Mouse (Mus musculus) ovary, postnatal 10 days (tissue): ENCODE data around the gene Abhd12.
"Not testable (repeated sequence)": the region's sequence is repeated elsewhere in the genome, so short reads cannot be mapped to it uniquely, and the experiment has no call there.

Source experiments
- DNase-seq: peaks from one replicate; pipeline ENCODE4 v3.0.0; 2022; ENCODE audit warnings: low spot score

Abhd12 gene

DNA sequence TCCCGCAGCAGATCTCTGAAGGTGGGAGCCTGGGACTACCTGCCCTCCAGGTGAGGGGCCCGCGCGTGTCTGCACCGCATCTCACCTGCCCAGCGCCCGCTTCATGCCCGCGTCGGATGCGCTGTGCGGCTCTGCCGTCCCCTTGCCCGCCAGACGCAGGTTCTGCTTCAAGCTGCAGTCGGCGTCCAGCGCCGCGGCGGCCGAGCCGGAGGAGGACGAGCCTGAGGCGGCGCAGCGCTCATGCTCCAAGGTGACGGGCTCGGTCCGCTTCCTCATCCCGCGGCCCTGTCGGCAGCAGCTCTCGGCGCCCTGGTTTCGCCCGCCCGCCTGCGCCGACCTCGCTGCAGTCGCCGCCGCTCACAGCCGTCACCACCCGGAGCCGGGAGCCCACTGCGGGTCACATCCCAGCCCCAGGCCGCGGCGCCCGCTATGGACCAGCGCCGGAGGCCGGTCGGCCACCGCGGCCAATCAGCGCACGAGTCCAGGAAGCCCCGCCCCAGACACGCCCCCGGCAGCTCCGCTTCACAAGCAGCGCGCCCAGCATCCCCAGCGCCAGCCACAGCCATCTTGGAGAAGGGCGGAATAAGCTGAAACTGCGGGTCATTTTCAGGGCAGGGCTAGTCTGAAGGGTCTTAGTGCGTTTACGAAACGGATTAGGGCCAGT, at the start of gene Abhd12:
Gene Abhd12, minus strand, starts transcription at position 470 of the 664 bp plus-strand sequence.
- peak; percentile 91 for DNase-seq

DNA sequence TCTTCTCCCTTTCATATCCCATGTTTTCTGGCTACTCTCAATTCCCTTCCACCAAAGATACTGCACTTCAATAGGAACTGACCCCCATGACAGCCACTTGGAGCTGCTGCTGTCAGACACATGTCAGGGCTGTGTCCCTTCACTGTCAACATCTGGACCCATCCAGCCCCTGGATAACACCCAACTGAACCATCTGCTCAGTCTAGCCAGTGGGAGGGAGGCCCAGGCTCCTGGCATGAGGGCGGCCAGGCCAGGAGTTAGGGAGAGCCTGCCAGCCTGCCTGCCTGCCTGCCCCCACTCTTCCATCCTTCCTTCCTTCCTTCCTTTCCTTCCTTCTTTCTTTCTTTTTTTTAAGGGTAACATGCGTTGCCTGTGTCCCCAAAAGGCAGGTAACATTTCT, 46.7 kb upstream of the Abhd12 start:
- DNase-seq: no peak

DNA sequence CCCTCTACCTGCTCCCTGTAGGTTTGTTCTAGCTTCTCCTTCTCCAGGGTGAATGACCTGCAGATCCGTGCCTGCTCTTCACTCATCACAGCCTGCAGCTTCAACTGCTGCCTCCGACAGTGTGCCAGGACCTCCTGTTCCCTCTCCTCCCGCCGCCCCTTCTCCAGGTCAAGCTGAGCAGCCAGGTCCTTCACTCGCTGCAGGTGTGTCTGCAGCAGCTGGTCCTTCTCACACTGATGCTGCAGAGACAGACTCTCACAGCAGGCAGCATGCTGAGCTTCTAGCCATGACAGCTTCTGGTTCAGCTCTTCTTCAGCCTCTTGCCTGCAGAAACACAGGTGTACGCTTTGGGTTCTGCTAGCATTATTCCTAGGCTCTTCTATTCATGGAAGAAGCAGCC, 45.5 kb upstream of the Abhd12 start:
- no peak for DNase-seq

DNA sequence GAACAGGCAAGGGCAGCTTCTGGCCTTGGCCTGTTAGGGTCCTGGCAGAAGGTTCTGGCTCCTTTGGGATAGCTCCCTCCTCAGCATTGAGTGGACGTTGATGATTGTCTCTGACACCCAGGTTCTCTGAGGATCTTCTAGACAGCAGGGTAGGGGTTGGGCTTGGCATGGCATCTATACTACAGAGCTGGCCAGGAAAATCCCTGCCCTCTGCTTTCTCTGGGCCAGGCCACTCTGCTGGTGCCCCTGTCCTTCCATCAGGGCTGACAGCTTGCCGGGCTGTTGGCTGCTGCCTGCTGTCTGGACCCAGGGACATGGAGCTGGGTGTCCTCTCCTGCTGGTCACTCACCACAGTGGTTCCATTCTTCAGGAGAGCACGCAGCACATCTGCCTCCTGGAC, 45.1 kb upstream of the Abhd12 start:
- DNase-seq: no peak

DNA sequence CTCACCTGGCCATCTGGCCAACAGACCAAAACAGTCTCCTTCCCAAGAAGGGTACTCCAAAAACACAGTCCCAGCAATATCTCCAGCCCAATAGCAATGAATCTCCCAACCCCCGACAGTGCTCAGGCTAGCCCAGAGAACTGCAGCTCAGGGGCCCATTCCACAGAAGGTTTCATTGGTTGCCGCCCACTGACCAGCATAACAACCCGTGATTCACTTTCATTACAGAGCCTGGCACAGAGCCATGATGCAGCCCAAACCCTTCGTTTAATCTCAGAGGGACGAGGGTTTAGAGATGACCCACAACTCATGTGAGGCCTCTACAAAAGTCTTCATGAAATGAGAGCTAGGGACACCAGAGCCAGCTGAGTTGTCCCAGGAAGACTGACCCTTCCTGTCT, 44.2 kb upstream of the Abhd12 start:
- DNase-seq: no peak

DNA sequence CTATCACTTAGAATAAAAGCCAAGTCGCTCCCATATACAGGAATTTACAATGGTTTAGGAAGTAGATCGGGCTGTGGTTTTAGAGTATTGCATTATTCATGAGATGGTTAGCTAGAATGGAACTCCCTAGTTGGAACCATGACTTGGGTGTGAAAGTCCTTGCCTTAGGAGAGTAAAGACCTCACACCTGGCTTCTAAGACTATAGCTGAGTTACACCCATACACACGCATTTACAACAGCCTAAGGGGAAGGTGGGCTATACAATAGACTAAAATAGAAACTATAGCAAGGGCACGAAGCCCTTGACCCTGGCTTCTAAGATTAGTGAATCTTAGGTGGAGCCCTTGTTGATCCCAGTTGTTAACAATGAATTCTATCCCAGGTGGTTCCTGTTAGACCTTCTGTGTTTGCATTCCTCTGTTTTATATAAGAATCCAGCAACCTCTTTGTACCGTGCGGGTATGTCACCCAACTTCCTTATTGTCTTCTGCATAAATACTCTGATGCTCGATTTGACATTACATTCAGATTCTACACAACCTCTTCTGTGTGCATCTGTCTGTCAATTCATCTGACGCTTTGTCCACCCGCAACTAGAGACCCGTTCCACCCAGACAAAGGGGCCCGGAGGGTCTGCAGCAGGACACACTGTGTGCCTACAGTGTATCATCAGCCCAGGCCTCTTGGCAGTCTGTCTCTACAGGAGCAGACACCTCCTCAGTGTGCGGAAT, 43.5 kb upstream of the Abhd12 start:
- DNase-seq: not testable (repeated sequence)

DNA sequence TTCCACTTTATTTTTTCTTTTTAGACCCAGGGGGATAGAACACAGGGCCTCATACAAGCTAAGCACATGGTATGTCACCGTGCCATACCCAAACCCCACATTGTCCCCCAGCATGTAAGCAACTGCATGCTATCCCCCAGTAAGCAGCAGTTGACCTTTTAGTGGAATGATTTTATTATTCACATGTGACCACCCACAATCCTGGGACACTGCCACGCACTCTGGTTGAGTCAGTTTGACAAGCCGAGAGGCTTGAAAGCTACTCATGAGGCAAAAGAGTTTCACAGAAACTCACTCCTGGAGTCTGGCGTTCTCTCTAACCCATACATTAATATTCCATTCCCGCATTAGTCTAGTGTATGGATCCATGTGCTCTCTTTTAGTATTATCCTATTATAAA, 42.8 kb upstream of the Abhd12 start:
- not testable (repeated sequence) for DNase-seq

DNA sequence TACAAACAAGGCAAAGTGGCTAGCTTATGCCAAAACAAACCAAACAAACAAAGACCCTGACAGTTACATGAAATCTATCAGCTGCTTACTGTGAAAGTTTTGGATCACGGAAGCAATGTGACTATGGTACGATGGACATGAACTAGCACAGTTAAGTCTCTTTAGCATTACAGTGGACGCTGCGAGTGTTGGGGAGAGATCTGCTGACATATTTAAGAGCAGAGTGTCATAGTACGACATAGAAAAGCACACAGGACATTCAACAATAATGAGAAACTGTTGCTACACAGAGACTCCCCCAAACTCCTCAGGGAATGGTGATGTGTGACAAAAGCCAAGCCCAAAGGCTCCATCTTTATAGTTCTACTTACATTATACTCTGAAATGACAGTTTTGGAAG, 39.5 kb upstream of the Abhd12 start:
- no peak for DNase-seq

DNA sequence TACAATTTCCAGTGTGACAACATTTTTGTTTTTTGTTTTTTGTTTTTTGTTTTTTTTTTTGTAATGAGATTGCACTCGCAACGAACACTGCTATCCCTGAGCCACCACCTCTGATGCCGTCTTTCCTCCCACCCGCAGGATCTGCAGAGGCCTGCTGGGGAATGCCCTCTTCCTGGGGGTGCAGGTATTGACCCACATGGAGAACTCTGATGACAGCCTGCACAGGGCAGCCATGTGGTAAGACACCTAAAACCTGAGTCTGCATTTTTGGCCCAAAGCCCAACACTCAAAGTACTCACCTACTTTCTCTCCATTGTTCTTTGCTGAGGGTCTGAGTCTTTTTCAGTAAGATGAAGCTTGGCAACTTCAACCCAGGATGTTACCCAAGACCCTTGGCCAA, 30.1 kb upstream of the Abhd12 start:
- DNase-seq: no peak

DNA sequence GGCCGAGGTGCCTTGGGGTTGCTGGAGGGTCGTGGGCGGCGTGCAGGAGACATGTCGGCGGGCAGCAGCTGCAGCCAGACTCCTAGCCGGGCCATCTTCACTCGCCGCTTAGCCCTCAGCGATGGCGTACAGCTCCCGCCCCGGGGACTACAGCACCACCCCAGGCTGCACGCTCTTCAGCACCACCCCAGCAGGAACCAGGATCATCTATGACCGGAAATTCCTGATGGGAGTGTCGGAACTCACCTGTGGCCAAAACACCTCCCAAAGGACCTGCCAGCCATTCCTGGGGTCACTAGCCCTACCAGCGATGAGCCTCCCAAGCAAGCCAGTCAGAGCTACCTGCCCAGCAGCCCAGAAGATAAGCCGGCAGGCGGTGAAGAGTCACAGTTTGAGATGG, 28.9 kb upstream of the Abhd12 start:
- DNase-seq: no peak

DNA sequence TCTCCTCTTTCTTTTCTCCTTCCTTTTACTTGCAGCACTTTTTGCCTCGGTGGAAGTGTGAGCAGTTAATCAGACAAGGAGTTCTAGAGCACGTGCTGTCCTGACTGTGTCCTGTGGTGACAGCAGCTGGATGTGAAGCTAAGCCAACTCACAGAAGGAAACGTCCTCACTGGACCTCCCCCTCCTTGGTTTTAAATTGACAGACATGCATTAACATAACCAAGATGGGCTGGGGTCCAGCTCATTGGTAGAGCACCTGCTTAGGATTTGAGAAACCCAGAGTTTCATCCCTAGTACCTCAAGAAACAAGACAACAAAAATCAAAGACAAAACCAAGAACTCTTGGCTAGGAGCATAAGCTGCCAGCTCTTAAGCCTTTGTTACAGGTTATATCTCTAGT, 26.3 kb upstream of the Abhd12 start:
- DNase-seq: no peak

DNA sequence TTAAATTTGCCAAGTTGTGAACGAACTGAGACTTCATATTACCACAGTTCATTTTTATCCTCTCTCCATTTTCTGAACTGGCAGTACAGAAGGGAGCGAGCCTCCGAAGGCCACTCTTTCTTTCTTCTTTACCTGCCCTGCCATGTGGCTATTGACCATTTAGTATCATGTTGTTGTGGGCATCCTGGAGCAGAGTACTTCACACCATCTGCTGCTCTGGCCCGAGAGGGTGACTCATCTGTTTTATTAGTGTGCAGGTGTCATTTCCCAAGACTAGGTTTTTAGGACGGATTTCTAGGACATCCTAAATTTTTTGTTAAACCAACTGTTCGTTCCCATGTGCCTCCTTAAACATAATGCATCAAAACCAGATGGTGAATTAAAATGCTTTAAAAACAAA, 24.6 kb upstream of the Abhd12 start:
- no peak for DNase-seq

DNA sequence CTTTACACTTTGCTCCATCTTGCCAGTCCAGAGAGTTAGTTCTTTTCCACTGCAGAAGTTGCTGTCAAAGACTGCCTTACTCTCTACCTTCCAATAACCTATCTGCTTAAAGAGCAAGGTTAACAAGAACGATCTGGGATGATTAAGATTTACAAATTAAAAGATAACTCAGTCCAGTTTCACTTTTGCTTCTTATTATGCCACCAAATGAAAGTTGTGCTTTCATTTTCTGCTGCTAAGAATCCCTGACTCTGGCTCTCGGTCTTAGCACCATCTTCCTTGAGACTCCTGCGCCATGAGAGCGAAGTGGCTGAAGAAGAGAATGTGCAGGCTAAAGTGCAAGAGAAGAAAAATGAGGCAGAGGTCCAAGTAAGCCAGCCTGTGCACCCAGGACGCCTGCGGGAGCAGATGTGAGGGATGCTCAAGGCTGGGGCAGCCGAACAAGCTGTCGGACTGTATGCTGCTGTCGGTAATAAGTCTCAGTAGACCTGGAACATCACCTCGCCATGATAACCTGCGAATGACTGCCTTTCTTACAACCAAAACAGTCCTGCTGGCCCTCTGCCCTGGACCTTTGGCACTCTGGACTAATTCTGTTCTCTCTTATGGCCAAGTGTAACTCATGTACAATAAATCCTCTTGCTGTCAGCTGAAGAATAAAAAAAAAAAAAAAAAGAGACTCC, 22.6 kb upstream of the Abhd12 start:
- no peak for DNase-seq

DNA sequence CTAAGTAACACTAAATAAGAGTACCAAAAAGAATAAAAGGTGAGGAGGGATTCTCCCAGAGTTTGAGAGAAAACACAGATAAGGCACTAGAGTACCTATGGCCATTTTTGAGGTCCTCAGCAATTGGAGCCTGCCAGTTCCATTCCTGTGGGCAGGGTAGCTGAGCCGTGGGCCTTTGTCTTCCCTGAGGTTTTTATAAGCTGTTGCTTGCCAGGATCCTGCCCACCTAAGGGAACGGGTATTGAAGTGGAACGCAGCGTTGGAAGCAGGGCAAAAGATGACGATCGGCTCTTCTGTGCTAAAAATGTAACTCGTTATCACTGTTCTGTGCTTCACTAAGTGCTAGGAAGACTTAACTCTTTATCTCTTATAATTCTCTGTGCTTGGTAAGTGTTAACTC, 19.0 kb upstream of the Abhd12 start:
- no peak for DNase-seq

DNA sequence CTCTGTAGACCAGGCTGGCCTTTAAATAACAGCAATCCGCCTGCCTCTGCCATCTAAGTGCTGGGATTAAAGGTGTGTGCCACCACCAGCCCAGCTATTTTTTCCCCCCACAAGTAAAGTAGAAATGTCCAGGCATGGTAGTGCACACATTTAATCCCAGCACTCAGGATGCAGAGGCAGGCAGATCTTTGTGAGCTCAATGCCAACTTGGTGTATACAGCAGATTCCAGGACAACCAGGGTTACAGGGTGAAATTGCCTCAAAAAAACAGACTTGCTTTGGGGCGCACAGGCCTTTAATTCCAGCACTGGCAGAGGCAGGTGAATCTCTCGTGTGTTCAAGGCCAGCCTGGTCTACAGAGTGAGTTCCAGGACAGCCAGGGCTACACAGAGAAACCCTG, 18.5 kb upstream of the Abhd12 start:
- no peak for DNase-seq

DNA sequence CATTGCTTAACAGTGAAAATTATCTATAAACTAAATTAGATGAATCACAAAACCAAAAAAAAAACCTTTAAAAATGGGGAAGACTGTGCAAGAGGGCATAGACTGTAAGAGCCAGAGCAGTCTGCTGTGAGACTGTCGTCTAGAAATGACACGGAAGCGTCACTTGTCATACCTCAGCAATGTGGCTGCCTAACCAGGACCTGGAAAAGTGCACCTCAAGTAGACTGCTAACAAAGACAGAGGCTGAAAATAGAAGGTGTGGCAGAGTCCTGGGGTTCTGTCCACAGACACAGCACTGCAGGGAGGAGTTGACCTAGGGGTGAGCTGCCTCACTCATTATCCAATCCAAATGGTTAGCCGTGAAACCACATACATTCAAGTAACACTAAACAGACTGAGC, 17.6 kb upstream of the Abhd12 start:
- DNase-seq: no peak

DNA sequence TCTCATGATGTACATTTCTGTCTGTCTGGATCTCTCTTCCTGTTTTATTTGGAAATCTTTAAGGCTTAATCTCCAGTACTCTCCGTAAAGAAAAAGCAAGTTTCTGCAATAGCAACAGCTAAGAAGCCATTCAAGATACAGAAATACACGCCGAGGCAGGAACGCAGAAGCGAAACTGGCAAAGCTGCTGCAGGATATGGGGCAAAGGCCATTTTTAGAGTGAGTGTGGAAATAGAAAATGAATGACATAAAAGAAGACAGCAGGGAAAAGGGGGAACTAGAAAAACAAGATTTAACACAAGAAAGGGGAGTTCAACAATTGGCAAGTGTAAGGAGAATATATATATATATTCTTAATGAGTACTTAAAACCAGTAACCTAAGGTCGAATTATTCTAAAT, 17.2 kb upstream of the Abhd12 start:
- DNase-seq: no peak

DNA sequence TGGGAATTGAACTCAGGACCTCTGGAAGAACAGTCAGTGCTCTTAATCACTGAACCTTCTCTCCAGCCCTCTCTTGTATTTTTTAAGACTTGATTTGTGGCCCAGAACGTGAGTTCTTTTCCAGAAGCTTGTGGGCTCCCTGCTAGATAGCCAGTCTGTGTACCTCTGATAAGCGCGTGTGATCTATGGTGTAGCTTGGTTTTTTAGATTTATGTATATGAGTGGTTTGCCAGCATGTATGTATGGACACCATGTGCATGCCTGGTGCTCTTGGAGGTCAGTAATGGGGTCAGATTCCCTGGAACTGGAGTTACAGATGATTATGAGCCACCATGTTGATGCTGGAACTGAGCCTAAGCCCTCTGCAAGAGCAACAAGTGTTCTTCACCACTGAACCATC, 16.0 kb upstream of the Abhd12 start:
- no peak for DNase-seq

DNA sequence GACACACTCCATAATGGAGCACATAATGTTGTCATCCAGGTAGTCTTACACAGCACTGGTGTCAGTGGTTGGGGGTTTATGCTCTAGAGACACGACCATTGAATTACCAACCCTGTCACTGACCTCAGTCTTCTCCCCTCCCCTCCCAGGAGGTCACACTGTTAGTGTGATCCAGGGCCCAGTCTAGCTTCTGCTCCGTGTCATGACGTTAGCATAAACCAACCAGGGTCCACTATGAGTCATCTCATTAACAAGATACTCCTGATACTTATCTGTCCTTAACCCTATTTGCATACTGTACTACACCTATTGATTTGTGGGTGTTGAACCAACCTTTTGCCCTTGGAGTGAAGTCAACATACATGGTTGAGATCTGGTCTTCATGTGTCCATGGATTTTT, 14.2 kb upstream of the Abhd12 start:
- no peak for DNase-seq

DNA sequence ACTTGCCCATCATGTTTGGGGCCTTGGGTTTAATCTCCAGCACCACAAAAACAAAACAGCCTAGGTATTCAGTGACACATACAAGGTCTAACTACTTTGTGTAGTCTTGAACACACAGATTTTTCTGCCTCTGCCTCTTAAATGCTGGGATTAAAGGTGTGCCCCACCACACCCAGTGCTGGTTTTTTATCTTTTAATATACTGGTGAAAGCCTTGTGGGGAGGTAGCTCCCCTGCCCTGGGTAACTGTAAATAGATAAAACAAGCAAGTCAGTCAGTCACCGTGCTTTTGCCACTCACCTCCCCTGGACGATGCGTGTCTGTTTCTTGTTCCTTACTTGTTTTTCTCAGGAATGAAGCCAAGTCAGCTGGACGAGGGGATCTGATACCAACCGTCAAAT, 11.2 kb upstream of the Abhd12 start:
- DNase-seq: no peak

DNA sequence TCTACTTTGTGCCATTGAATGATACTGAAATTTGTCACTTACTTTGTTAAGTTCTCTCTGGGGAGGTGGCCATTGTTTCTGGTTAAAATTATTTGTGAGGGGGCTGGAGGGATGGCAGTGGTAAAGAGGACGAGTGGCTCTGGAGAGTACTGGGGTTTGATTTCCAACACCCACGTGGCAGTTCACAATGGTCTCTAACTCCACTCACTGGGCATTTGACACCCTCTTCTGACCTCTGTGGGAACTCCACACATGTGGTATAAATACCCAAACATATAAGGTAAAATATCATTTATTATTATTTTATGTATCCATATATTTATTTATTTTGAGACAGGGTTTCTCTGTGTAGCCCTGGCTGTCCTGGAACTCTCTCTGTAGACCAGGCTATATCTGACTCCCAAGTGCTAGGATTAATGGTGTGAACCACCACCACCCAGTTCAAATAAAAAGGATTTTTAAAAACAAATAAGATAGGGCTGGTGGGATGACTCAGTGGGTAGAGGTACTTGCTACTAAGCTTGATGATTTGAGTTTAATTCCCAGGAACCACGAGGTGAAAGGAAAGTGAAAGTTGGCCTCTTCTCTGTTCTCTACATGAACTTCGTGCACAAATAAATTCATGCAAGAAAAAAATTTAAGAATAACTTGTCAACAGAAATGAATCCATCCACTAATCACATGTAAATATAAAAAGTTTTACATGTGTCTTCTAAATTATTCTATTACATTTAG, 10.4 kb upstream of the Abhd12 start:
- no peak for DNase-seq

DNA sequence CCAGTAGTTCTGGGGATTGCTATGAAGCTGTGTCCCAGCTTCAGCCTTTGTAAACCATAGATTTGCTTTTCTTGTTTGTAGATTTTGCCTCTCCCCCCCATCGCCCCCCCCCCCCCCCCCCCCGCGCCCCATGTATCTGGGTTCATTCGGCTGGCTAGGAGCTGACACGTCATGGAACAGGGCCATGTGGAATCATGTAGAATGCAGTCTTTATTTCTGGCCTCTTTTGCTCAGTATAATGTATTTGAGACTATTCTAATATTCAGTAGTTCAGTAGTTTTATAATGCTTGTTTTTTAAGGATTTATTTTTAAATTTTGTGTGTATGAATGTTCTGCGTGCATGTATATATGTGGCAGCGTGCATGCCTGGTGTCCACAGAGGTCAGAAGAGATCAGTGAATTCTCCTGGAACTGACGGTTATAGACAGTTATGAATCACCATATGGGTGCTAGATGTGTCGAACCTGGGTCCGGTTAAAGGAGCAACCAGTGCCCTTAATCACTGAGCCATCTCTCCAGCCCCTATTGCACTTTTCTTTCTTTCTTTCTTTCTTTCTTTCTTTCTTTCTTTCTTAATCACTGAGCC, 5.8 kb upstream of the Abhd12 start:
- DNase-seq: no peak
